Mouse (Mus musculus): ENCODE measurements around the gene Brd3.

- TF ChIP-seq GATA1 (IDR thresholded peaks at IDR 0.05; ENCODE audit: low read length) (no peak), TAL1 (IDR thresholded peaks at IDR 0.05; ENCODE audit: low read length) (no peak)
Observed at GRCm38 (mm10) chr2:27479821-27480220, 27.6 kb downstream of the Brd3 start.
